Mouse (Mus musculus): ENCODE data around the gene Acsm3. TPM values are rescaled to one million over a fixed set of nuclear protein-coding genes. Genes with fewer than 3 reads are reported as not detected.

Acsm3 gene
- polyA plus RNA-seq, 1 experiment from 2014 or later, result 0.92 TPM

GRCm38 (mm10) chr7:119789024-119789423 lies 28.3 kb downstream of the Acsm3 start:
- Histone ChIP-seq H3K4me1 (ENCODE audit: insufficient read depth, low read length) (peaks cover 9% of the 10 kb centered on the region), H3K4me3 (ENCODE audit: low read length) (no peak overlapping the region), H3K9me3 (ENCODE audit: low read length) (no peaks in the 10 kb centered on the region), H3K27ac (ENCODE audit: low read length) (no peak overlapping the region), H3K27me3 (ENCODE audit: insufficient read depth, low read length) (no peaks in the 10 kb centered on the region), H3K9ac (replicated peaks; ENCODE audit: low read length) (no peak overlapping the region), H3K4me2 (replicated peaks; ENCODE audit: low read depth, low read length) (no peak overlapping the region), H3K36me3 (ENCODE audit: insufficient read depth, low read length) (peaks cover 41% of the 10 kb centered on the region)
- ATAC-seq (ENCODE audit: low FRiP score, low TSS enrichment), result no peak
- WGBS, result 81% methylated on average over 3 of the region's 3 CpGs

- WGBS, result under 1% methylated on average over 51 of the region's 53 CpGs
- H3K4me1 ChIP-seq (ENCODE audit: insufficient read depth, low read length), result peaks cover 15% of the 10 kb centered on the region
- H3K27ac ChIP-seq (ENCODE audit: low read length), result peak within 1 kb of the TSS; percentile 91
- H3K9ac ChIP-seq (replicated peaks; ENCODE audit: low read length), result peak within 1 kb of the TSS; percentile 87
- no peaks in the 10 kb centered on the region for H3K27me3 ChIP-seq (ENCODE audit: insufficient read depth, low read length)
- no peaks in the 10 kb centered on the region for H3K9me3 ChIP-seq (ENCODE audit: low read length)
- H3K4me3 ChIP-seq (ENCODE audit: low read length), result peak within 1 kb of the TSS; percentile 83
- ATAC-seq (ENCODE audit: low FRiP score, low TSS enrichment), result peak; percentile 99
- H3K4me2 ChIP-seq (replicated peaks; ENCODE audit: low read depth, low read length), result peak within 1 kb of the TSS; percentile 73
- H3K36me3 ChIP-seq (ENCODE audit: insufficient read depth, low read length), result peaks cover 11% of the 10 kb centered on the region
Observed at GRCm38 (mm10) chr7:119793586-119794250, 33.0 kb downstream of the Acsm3 start, which contains the start of the genes Rexo5 and Eri2. Rexo5 (plus strand) TSS chr7:119794006. Eri2 (minus strand) TSS chr7:119794058.

GRCm38 (mm10) chr7:119794251-119794638 lies 33.5 kb downstream of the Acsm3 start:
- Histone ChIP-seq H3K27me3 (ENCODE audit: insufficient read depth, low read length) (no peaks in the 10 kb centered on the region), H3K36me3 (ENCODE audit: insufficient read depth, low read length) (peaks cover 6% of the 10 kb centered on the region; the same call in 1 of the 2 replicates), H3K4me1 (ENCODE audit: insufficient read depth, low read length) (peaks cover 15% of the 10 kb centered on the region), H3K27ac (ENCODE audit: low read length) (peak overlapping the region; percentile 91), H3K9ac (replicated peaks; ENCODE audit: low read length) (peak overlapping the region; percentile 87), H3K4me2 (replicated peaks; ENCODE audit: low read depth, low read length) (peak overlapping the region; percentile 73), H3K9me3 (ENCODE audit: low read length) (no peaks in the 10 kb centered on the region), H3K4me3 (ENCODE audit: low read length) (peak overlapping the region; percentile 83)
- 0% methylated on average over 21 of the region's 21 CpGs for WGBS
- peak; percentile 87 for ATAC-seq (ENCODE audit: low FRiP score, low TSS enrichment)

- peak overlapping the region; percentile 10; the same call in 1 of the 2 replicates for H3K9ac ChIP-seq (replicated peaks; ENCODE audit: low read length)
- no peaks in the 10 kb centered on the region for H3K9me3 ChIP-seq (ENCODE audit: low read length)
- no peaks in the 10 kb centered on the region for H3K27me3 ChIP-seq (ENCODE audit: insufficient read depth, low read length)
- peaks cover 15% of the 10 kb centered on the region for H3K4me1 ChIP-seq (ENCODE audit: insufficient read depth, low read length)
- H3K4me3 ChIP-seq (ENCODE audit: low read length), result peak overlapping the region; percentile 30
- ATAC-seq (ENCODE audit: low FRiP score, low TSS enrichment), result no peak
- H3K36me3 ChIP-seq (ENCODE audit: insufficient read depth, low read length), result no peaks in the 10 kb centered on the region
- H3K27ac ChIP-seq (ENCODE audit: low read length), result no peak overlapping the region
- H3K4me2 ChIP-seq (replicated peaks; ENCODE audit: low read depth, low read length), result peak overlapping the region; percentile 51
Observed at GRCm38 (mm10) chr7:119795311-119795710, 34.6 kb downstream of the Acsm3 start.

GRCm38 (mm10) chr7:119800488-119800887 lies 39.8 kb downstream of the Acsm3 start:
- H3K27ac ChIP-seq (ENCODE audit: low read length), result no peak overlapping the region
- no peak overlapping the region for H3K9ac ChIP-seq (replicated peaks; ENCODE audit: low read length)
- no peaks in the 10 kb centered on the region for H3K9me3 ChIP-seq (ENCODE audit: low read length)
- no peak for ATAC-seq (ENCODE audit: low FRiP score, low TSS enrichment)
- H3K36me3 ChIP-seq (ENCODE audit: insufficient read depth, low read length), result peaks cover 8% of the 10 kb centered on the region; the same call in 1 of the 2 replicates
- no peaks in the 10 kb centered on the region for H3K4me1 ChIP-seq (ENCODE audit: insufficient read depth, low read length)
- H3K4me3 ChIP-seq (ENCODE audit: low read length), result no peak overlapping the region
- no peak overlapping the region for H3K4me2 ChIP-seq (replicated peaks; ENCODE audit: low read depth, low read length)
- WGBS, result 96% methylated on average over 3 of the region's 3 CpGs
- no peaks in the 10 kb centered on the region for H3K27me3 ChIP-seq (ENCODE audit: insufficient read depth, low read length)

- H3K4me2 ChIP-seq (replicated peaks; ENCODE audit: low read depth, low read length), result no peak overlapping the region
- WGBS, result 89% methylated on average over 3 of the region's 3 CpGs
- H3K4me3 ChIP-seq (ENCODE audit: low read length), result no peak overlapping the region
- no peak overlapping the region for H3K27ac ChIP-seq (ENCODE audit: low read length)
- peaks cover 11% of the 10 kb centered on the region; the same call in 1 of the 2 replicates for H3K36me3 ChIP-seq (ENCODE audit: insufficient read depth, low read length)
- no peaks in the 10 kb centered on the region for H3K4me1 ChIP-seq (ENCODE audit: insufficient read depth, low read length)
- no peak overlapping the region for H3K9ac ChIP-seq (replicated peaks; ENCODE audit: low read length)
- H3K27me3 ChIP-seq (ENCODE audit: insufficient read depth, low read length), result no peaks in the 10 kb centered on the region
- ATAC-seq (ENCODE audit: low FRiP score, low TSS enrichment), result no peak
- H3K9me3 ChIP-seq (ENCODE audit: low read length), result no peaks in the 10 kb centered on the region
Observed at GRCm38 (mm10) chr7:119800991-119801390, 40.3 kb downstream of the Acsm3 start.

GRCm38 (mm10) chr7:119807396-119807795 lies 46.7 kb downstream of the Acsm3 start:
- ATAC-seq (ENCODE audit: low FRiP score, low TSS enrichment), result no peak
- Histone ChIP-seq H3K4me1 (ENCODE audit: insufficient read depth, low read length) (no peaks in the 10 kb centered on the region), H3K36me3 (ENCODE audit: insufficient read depth, low read length) (peaks cover 32% of the 10 kb centered on the region; the same call in 1 of the 2 replicates), H3K27ac (ENCODE audit: low read length) (no peak overlapping the region), H3K9ac (replicated peaks; ENCODE audit: low read length) (no peak overlapping the region), H3K4me2 (replicated peaks; ENCODE audit: low read depth, low read length) (no peak overlapping the region), H3K4me3 (ENCODE audit: low read length) (no peak overlapping the region), H3K27me3 (ENCODE audit: insufficient read depth, low read length) (no peaks in the 10 kb centered on the region), H3K9me3 (ENCODE audit: low read length) (no peaks in the 10 kb centered on the region)
- 91% methylated on average over 5 of the region's 5 CpGs for WGBS

GRCm38 (mm10) chr7:119808723-119809122 lies 48.0 kb downstream of the Acsm3 start:
- ATAC-seq (ENCODE audit: low FRiP score, low TSS enrichment), result no peak
- Histone ChIP-seq H3K4me3 (ENCODE audit: low read length) (no peak overlapping the region), H3K27me3 (ENCODE audit: insufficient read depth, low read length) (no peaks in the 10 kb centered on the region), H3K4me2 (replicated peaks; ENCODE audit: low read depth, low read length) (no peak overlapping the region), H3K4me1 (ENCODE audit: insufficient read depth, low read length) (no peaks in the 10 kb centered on the region), H3K27ac (ENCODE audit: low read length) (no peak overlapping the region), H3K36me3 (ENCODE audit: insufficient read depth, low read length) (peaks cover 32% of the 10 kb centered on the region; the same call in 1 of the 2 replicates), H3K9ac (replicated peaks; ENCODE audit: low read length) (no peak overlapping the region), H3K9me3 (ENCODE audit: low read length) (no peaks in the 10 kb centered on the region)
- 91% methylated on average over 3 of the region's 3 CpGs for WGBS

- no peak for ATAC-seq (ENCODE audit: low FRiP score, low TSS enrichment)
- H3K4me3 ChIP-seq (ENCODE audit: low read length), result no peak overlapping the region
- peaks cover 6% of the 10 kb centered on the region for H3K36me3 ChIP-seq (ENCODE audit: insufficient read depth, low read length)
- H3K9ac ChIP-seq (replicated peaks; ENCODE audit: low read length), result no peak overlapping the region
- no peaks in the 10 kb centered on the region for H3K27me3 ChIP-seq (ENCODE audit: insufficient read depth, low read length)
- H3K27ac ChIP-seq (ENCODE audit: low read length), result no peak overlapping the region
- WGBS, result 96% methylated on average over 1 of the region's 1 CpGs
- no peaks in the 10 kb centered on the region for H3K9me3 ChIP-seq (ENCODE audit: low read length)
- H3K4me1 ChIP-seq (ENCODE audit: insufficient read depth, low read length), result no peaks in the 10 kb centered on the region
- H3K4me2 ChIP-seq (replicated peaks; ENCODE audit: low read depth, low read length), result no peak overlapping the region
Observed at GRCm38 (mm10) chr7:119835371-119835770, 74.6 kb downstream of the Acsm3 start.

GRCm38 (mm10) chr7:119835996-119836777 lies 75.5 kb downstream of the Acsm3 start:
- H3K4me1 ChIP-seq (ENCODE audit: insufficient read depth, low read length), result no peaks in the 10 kb centered on the region
- H3K9ac ChIP-seq (replicated peaks; ENCODE audit: low read length), result no peak overlapping the region
- no peak for ATAC-seq (ENCODE audit: low FRiP score, low TSS enrichment)
- no peak overlapping the region for H3K4me2 ChIP-seq (replicated peaks; ENCODE audit: low read depth, low read length)
- H3K4me3 ChIP-seq (ENCODE audit: low read length), result no peak overlapping the region
- H3K9me3 ChIP-seq (ENCODE audit: low read length), result no peaks in the 10 kb centered on the region
- 96% methylated on average over 4 of the region's 4 CpGs for whole genome bisulfite sequencing
- no peaks in the 10 kb centered on the region for H3K27me3 ChIP-seq (ENCODE audit: insufficient read depth, low read length)
- peaks cover 6% of the 10 kb centered on the region for H3K36me3 ChIP-seq (ENCODE audit: insufficient read depth, low read length)
- H3K27ac ChIP-seq (ENCODE audit: low read length), result no peak overlapping the region

All from kidney, embryonic 16.5 days (tissue).